Mouse (Mus musculus) heart, adult 18-20 months (tissue): ENCODE measurements around the gene Kdm6b. TPM values are rescaled to one million over a fixed set of nuclear protein-coding genes. Genes with fewer than 3 reads are reported as not detected.

Experiments
- DNase-seq, 2 experiments: peaks; one replicate each; pipeline ENCODE4 v3.0.0; 2021 to 2022; ENCODE audit warnings: mixed read lengths in 1 of 2
- total RNA-seq, 2 experiments: library from RNA; stranded (reverse); gene quantifications; 2 replicates each; pipeline ENCODE4 v1.2.3; 2021

Gene Kdm6b
- total RNA-seq, 2 experiments from 2014 or later = 15.8 to 18.0 TPM

DNA sequence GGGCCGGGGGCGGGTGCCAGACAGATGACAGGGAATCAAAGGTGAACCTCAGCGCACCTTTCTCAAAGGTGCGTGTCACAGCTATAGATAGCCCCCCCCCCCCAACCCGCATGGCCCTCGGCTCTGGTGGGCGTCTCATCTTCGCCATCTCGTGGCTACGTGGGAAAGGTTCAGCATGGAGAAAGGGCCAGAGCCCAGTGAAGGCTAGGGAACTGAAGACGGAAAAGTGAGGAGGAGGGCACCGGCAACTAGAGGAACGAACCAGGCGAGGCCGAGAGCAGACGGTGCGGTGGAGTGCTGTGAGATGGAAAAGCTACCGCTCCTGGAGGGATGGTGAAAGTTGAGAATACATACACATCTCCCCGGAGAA, 6.0 kb upstream of the Kdm6b start:
- peak in 1 of 2 experiments; percentile 52 for DNase-seq

DNA sequence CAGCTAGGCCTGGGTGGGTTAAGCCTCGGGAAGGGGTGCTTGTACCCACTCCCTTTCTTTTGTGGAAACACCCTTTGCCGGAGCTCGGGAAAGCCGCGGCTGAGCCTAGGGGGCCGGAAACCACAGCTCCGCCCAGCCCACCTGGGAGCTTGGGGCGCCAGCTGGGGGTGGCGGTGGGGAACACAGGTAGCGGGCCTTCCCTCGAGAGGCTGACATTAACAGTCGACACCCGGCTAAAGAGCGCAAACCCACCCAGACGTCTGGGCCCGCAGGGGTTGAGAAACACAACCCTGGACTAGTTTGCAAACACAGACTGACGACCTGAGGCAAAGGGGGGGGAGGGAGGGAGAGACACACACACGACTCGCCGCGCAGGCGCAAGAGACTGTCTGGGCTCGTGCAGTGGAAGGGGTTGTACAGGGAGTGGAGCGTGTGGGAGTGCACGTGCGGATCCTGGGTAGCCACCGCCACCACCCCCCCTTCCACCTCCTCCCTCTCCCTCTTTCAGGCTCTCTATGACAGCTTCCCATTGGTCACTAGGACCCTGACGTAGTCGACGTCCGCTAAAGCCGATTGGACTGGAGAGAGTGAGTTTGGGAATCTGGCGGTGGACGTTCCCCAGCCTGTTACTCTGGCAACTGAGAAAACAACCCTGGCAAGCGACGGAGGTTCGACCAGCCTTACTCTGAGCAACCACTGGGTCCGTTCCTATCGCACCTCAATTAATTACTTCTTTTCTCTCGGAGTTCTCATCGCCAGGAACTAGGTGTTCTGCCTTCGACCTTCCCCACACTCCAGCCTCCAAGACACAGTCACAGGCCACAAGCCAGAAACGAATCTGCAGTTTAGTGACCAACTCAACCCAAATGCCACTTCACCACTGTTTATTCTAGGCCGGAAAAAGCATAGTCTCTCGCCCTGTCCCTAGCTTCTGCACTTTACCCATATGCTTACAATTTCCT, 5.3 kb upstream of the Kdm6b start:
- DNase-seq = peak; percentile 93 to 97

GRCm38 (mm10) chr11:69417449-69418384, 4.2 kb upstream of the Kdm6b start:
- peak; percentile 95 to 96 for DNase-seq

DNA sequence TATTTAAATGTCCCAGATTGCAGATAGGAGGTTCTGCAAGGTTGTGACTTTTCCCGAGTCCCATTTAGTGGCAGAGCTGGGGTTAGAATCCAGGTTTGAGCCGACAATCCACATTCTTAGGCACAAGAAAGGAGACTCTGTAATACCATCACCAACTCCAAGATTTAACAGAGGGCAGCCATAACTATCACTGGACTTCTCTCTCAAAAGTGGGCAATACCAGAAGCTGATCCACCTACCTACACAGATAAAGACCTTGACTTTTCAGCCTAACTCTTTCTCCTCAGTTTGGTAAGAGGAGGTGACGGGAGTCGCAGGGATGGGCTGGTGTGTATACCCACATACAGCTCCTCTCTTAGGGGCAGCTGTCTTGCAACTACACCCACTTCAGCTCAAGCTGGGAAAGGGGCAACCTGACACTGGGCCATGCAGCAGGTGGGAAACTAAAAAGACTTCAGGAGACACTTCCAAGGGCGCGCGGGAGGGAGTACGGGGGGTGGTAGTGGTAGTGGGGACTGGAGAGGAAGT, 3.5 kb upstream of the Kdm6b start:
- no peak for DNase-seq

GRCm38 (mm10) chr11:69416509-69416908, 3.0 kb upstream of the Kdm6b start:
- DNase-seq = no peak

DNA sequence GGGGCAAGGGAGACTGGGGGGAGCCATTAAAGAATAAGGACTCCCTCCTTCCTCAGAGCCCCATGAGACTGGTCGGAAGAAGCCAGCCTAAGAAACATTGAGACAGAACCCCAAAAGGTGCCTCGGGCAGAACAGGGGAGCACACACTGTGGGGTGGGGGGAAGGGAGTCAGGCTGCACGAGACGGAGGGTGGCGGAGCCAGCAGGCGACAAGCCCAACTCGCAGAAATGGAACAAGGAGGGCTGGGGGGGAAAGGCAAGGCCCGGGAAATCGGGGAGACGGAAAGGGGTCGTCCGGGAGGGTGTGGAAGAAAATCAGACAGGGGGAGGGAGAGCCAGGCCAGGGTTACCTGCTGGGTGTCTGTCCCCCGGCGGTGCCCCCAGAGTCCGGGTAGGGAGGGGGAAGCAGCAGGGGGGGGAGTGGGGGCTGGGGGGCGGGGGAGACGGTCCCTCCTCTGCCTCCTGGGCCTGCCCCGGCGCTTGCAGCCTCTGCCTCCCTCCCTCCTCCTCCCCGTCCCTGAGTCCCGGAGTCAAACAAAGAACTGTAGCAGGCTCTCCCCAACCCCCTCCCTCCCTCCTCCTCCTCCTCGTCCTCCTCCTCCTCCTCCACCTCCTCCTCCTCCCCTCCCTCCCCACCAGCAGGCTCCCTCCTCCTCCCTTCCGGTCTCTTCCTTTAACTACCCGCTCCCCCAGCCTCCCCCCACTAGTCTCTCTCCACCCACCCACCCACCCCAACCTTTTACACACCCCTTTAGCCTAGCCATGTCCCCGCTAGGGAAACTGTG, 2.4 kb upstream of the Kdm6b start:
- DNase-seq = peak; percentile 64 to 66

DNA sequence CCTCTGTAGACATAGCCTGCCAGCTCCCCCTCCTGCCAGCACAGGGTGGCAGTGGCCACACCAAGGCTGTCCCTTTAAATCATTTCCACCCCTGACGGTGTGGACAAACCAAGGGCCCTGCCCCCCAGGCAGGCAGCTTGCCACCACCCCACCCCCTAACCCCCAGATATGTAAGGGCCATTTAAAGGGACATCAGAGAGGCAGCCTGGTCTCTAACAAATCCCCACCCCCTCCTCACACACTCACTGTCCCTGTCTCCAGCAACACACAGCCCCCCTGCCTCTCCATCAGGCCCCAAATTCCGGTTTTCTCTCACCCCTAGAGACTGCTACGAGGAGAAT, 1.8 kb upstream of the Kdm6b start:
- peak in 1 of 2 experiments; percentile 79 for DNase-seq

DNA sequence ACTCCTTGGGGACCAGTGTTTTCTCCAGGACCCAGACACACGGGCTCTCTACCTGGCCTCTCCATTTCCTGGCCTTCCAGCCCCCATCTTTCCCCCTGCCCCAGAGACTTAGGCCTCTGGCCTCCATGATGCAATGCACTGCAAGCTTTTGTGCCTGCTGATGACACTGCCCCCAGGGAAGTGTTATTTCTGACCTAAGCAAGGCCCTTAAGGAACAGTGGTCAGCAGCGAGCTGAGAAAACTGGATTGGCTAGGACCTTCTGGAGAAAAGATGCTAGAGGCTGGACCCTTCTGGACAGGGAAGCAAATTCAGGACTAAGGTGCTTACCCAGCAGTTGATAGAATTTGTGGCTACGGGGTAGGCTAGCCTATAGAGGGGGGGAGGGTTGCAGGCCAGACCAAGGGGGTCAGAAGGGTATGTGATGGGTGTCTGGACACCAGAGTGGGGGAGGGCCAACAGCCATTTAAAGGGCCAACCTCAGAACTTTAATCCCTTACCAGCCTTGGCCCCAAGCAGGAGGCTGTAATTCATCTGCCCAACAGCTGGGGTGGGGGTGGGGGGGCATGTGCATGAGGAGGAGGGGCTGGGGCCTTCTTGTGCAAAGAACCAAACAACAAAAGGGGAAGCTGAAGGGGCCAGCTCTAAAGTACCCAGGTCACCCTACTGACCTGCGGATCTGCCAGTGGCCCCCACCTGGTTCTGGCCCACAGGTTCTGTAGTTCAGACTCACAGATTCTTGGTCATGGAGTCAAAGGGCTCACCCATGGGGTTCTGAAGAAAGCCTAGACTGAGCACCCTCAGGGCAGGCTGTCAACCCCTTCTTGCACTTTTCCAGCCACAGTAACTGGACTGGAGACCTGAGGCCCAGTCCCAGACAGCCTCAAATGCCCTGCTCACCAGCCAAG, 1.2 kb upstream of the Kdm6b start:
- DNase-seq = no peak

DNA sequence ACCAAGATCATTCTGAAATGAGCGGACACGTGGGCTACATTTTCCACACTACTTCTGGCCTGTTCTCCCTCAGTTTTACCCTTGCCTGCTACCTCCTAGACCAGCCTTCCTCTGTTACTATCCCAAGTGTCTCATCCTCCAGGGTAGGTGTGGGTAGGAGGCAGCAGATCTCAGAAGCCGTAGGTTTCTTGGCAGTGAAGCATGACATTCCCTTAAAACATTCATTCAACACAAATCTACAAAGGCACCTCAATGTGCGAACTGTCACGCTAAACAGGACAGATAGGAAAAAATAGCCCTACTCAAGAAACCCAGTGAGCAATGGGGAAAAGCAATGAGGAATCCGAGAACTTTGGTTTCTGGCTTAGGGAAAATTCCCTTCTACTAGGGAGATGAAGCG, 927 bp downstream of the Kdm6b start:
- DNase-seq = no peak

DNA sequence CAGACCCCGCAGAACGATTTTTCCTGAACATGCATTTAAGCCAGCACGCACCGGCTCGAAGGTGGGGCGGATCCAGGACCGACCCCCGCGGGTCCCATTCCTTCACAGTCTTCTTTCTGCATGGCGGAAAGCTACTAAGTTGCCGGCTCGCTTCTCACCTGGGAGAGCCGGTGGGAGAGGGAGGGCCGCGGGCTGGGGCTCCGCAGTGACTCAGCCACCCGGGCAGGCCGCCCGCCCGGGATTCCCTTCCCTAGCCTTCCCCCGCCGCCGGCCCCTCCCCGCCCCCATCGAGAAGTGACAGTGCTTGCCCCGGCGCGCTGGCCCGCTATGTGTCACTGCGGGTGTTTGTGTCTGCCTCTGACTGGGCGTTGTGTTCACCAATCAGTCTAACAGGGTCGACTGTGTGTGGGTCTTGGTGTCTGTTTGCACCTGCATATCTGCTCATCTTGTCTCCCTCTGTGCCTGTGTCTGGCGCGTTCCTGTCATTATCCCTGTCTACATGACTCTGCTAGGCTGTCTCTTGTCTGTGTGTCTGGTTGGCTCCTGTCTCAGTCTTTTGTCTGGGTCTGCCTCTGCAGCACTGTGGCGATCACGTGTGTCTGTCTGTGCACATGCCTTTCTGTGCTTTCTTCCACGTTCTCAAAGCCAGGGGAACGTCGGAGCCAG, 1.8 kb downstream of the Kdm6b start:
- peak; percentile 81 to 85 for DNase-seq

GRCm38 (mm10) chr11:69411073-69411535, 2.4 kb downstream of the Kdm6b start:
- peak; percentile 95 to 96 for DNase-seq

DNA sequence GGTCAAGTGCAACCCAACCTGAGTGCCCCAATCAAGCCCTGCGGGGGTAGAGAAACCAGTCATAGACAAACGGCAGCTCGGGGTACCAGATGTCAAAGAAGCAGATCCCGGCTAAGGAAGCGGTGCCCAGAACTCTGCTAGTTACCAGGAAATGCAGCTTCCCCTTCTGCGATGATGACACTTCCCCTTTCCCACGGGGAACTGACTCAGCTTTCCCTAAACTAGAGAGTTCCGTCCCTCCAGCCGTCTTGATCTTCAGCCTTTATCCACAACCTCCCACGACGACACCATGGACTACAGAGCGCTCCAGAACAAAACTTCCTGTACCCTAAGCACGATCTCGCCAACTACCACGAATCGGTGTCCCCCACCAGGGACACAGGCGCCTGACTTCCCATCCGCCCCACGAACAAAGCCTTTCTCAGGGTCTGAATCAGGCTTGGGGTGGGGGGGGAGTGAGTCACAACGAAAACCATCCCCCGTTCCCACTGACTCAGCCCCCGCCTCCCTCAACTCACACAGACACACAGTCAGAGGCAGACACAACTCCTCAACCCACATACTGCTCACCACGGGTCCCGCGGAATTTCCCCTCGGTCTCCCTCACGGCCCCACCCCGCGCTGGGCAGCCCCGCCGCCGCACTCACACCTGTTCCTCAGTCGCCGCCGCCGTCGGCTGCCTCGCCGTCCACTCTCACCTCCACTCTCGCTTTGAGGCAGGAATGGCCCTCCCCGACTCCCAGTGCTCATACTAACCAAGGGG, 3.0 kb downstream of the Kdm6b start:
- peak in 1 of 2 experiments; percentile 89 for DNase-seq

DNA sequence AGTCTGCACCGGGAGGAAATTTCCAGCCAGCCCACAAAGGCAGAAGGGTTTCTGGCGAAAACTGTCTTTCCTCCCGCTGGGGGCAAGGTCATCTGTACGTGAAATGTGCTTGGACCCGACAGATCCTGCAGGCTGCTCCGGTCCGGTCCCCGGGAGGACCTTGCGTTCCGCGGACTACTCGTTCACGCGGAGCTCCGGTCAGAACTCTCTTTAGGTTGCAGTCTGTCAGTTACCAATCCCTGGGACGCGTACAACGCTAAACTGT, 3.5 kb downstream of the Kdm6b start:
- peak in 1 of 2 experiments; percentile 80 for DNase-seq

- peak; percentile 87 to 89 for DNase-seq
Measured at GRCm38 (mm10) chr11:69409378-69410044, 4.0 kb downstream of the Kdm6b start.

- peak; percentile 90 to 94 for DNase-seq
Measured at GRCm38 (mm10) chr11:69408541-69409377, 4.7 kb downstream of the Kdm6b start.

DNA sequence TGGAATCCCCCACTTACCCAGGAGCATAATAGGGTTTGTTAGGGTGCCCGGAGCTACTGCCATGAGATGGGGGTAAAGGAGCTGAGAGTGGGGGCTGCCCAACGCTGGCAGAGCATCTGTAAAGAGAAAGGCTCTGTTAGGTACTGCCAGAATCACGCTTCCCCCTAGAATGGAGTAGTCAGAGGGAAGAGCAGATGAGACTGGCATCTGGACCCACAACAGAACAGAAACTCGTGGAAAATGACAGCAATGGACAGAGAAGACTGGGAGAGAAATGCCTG, 5.8 kb downstream of the Kdm6b start:
- no peak for DNase-seq

GRCm38 (mm10) chr11:69406867-69407723, 6.4 kb downstream of the Kdm6b start:
- DNase-seq = no peak
